Mouse (Mus musculus): ENCODE measurements around the gene Kif13a. TPM values are rescaled to one million over a fixed set of nuclear protein-coding genes. Genes with fewer than 3 reads are reported as not detected.

The Kif13a gene
- total and polyA plus RNA-seq, 2 experiments from 2014 or later: 13.3 to 21.6 TPM

GRCm38 (mm10) chr13:46703138-46703537 lies 226.5 kb downstream of the Kif13a start:
- no peaks in the 10 kb centered on the region for H3K4me1 ChIP-seq (ENCODE audit: insufficient read depth, low read length)
- no peaks in the 10 kb centered on the region for H3K9me3 ChIP-seq (ENCODE audit: low read length)
- no peaks in the 10 kb centered on the region for H3K27me3 ChIP-seq (ENCODE audit: insufficient read depth, low read length)
- ATAC-seq (no peak), DNase-seq (ENCODE audit: low spot score) (peak; percentile 24)
- peaks cover 7% of the 10 kb centered on the region; the same call in 1 of the 2 replicates for H3K36me3 ChIP-seq (ENCODE audit: insufficient read depth, low read length)
- TF ChIP-seq CTCF (IDR thresholded peaks at IDR 0.05; ENCODE audit: low read depth): 0 out of 2 replicates have a peak, but pooled peaks have one; percentile 43
- no peak overlapping the region for H3K9ac ChIP-seq (replicated peaks; ENCODE audit: low read length)
- 80% methylated on average over 5 of the region's 5 CpGs for WGBS
- no peak overlapping the region for H3K4me3 ChIP-seq (ENCODE audit: low read length)
- no peak overlapping the region for H3K4me2 ChIP-seq (ENCODE audit: low read depth, low read length)
- H3K27ac ChIP-seq: no peak overlapping the region

DNA sequence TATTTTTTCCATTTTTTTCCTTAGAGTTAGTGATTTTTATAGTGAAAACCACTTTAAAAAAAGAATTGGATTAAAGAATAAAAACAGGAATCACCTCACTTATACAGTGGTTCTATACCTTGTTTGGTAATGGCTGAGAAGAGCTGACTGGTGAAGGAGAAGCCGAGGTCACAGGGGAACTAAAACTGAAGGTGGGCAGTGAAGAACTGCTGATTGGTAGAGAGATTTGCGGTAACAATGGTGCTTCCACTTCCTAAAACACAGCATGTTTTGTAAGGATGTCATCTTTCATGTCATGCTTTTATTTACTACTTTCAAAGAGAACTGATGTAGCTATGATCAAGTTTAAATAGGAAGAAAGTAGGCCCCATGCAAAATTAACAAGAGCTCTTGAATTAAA lies 228.2 kb downstream of the Kif13a start:
- H3K27ac ChIP-seq: no peak overlapping the region
- H3K9me3 ChIP-seq (ENCODE audit: low read length): no peaks in the 10 kb centered on the region
- no peak overlapping the region for H3K4me2 ChIP-seq (ENCODE audit: low read depth, low read length)
- TF ChIP-seq CTCF (IDR thresholded peaks at IDR 0.05; ENCODE audit: low read depth): no peak
- H3K4me3 ChIP-seq (ENCODE audit: low read length): no peak overlapping the region
- WGBS: 92% methylated on average over 2 of the region's 2 CpGs
- H3K27me3 ChIP-seq (ENCODE audit: insufficient read depth, low read length): no peaks in the 10 kb centered on the region
- H3K4me1 ChIP-seq (ENCODE audit: insufficient read depth, low read length): no peaks in the 10 kb centered on the region
- H3K9ac ChIP-seq (replicated peaks; ENCODE audit: low read length): no peak overlapping the region
- ATAC-seq: no peak
- H3K36me3 ChIP-seq (ENCODE audit: insufficient read depth, low read length): peaks cover 12% of the 10 kb centered on the region; the same call in 1 of the 2 replicates
- DNase-seq (ENCODE audit: low spot score): no peak

- peaks cover 16% of the 10 kb centered on the region; the same call in 1 of the 2 replicates for H3K36me3 ChIP-seq (ENCODE audit: insufficient read depth, low read length)
- H3K4me1 ChIP-seq (ENCODE audit: insufficient read depth, low read length): no peaks in the 10 kb centered on the region
- H3K9ac ChIP-seq (replicated peaks; ENCODE audit: low read length): no peak overlapping the region
- no peak for DNase-seq (ENCODE audit: low spot score)
- H3K27me3 ChIP-seq (ENCODE audit: insufficient read depth, low read length): no peaks in the 10 kb centered on the region
- WGBS: 97% methylated on average over 1 of the region's 1 CpGs
- no peak for TF ChIP-seq CTCF (IDR thresholded peaks at IDR 0.05; ENCODE audit: low read depth)
- no peaks in the 10 kb centered on the region for H3K9me3 ChIP-seq (ENCODE audit: low read length)
- no peak overlapping the region for H3K27ac ChIP-seq
- no peak overlapping the region for H3K4me3 ChIP-seq (ENCODE audit: low read length)
- H3K4me2 ChIP-seq (ENCODE audit: low read depth, low read length): no peak overlapping the region
- no peak for ATAC-seq
Observed at GRCm38 (mm10) chr13:46699372-46699771, 230.3 kb downstream of the Kif13a start.

Other genes with a start within 250 kb of the Kif13a start
- 88.6 and 103 TPM in 2 replicates for gene Nup153, start 201.9 kb downstream of the Kif13a start, total RNA-seq (2014; rRNA removed)
- 10.3 and 10.6 TPM in 2 replicates for gene Nup153, start 201.9 kb downstream of the Kif13a start, polyA plus RNA-seq (2015; fragmentation: Nextera tagmentation; extraction: Ambion mirVana)
- gene Nhlrc1, start 85.0 kb upstream of the Kif13a start, total RNA-seq (2014; rRNA removed): 15.1 and 22.4 TPM in 2 replicates
- 13.0 and 14.1 TPM in 2 replicates for gene Nhlrc1, start 85.0 kb upstream of the Kif13a start, polyA plus RNA-seq (2015; fragmentation: Nextera tagmentation; extraction: Ambion mirVana)
- 20.5 and 21.9 TPM in 2 replicates for gene Kdm1b, start 113.6 kb upstream of the Kif13a start, total RNA-seq (2014; rRNA removed)
- 10.7 and 11.9 TPM in 2 replicates for gene Kdm1b, start 113.6 kb upstream of the Kif13a start, polyA plus RNA-seq (2015; fragmentation: Nextera tagmentation; extraction: Ambion mirVana)
- 12.1 and 58.2 TPM in 2 replicates for gene Tpmt, start 114.9 kb upstream of the Kif13a start, total RNA-seq (2014; rRNA removed)
- 14.4 and 14.7 TPM in 2 replicates for gene Tpmt, start 114.9 kb upstream of the Kif13a start, polyA plus RNA-seq (2015; fragmentation: Nextera tagmentation; extraction: Ambion mirVana)
- 42.2 and 60.5 TPM in 2 replicates for gene Dek, start 176.3 kb upstream of the Kif13a start, total RNA-seq (2014; rRNA removed)
- gene Dek, start 176.3 kb upstream of the Kif13a start, polyA plus RNA-seq (2015; fragmentation: Nextera tagmentation; extraction: Ambion mirVana): 131 and 136 TPM in 2 replicates
- 2.7 and 5.6 TPM in 2 replicates for gene Rnf144b, start 192.8 kb upstream of the Kif13a start, total RNA-seq (2014; rRNA removed)
- gene Rnf144b, start 192.8 kb upstream of the Kif13a start, polyA plus RNA-seq (2015; fragmentation: Nextera tagmentation; extraction: Ambion mirVana): 1.7 and 1.8 TPM in 2 replicates

All from hindbrain, postnatal 0 days (tissue).